In genomic region chr6:140576961-140577821, GRCm38 (mm10) we compare ENCODE assay signal across 9 mouse cellular contexts. TPM values are rescaled to one million over a fixed set of nuclear protein-coding genes. Genes with fewer than 3 reads are reported as not detected.
DNase-seq lines count a peak whose midpoint lies in the region; ATAC-seq and TF ChIP-seq lines count a peak whose summit lies in the region.
"Had no signal": no experiment of that assay in that cellular context is flagged by ENCODE, and none has a peak within 500 bp of the region (broad histone marks: within the 10 kb centered on the region; RNA-seq: fewer than 3 reads in every experiment).

No protein-coding gene starts in this region.

- 0 out of 2 replicates have a peak, but pooled peaks have one; percentile 45 for ATAC-seq in hindbrain, embryonic 15.5 days (ENCODE audit: low FRiP score, low read depth)
- no peak for ATAC-seq in hindbrain, embryonic 12.5 days (ENCODE audit: low FRiP score)
- ATAC-seq in liver, postnatal 0 days = no peak

- H3K4me1 ChIP-seq in hindbrain, embryonic 15.5 days (replicated peaks) = no peaks in the 10 kb centered on the region
- no peaks in the 10 kb centered on the region for H3K4me1 ChIP-seq in hindbrain, embryonic 12.5 days
- peaks cover 0 to 4% of the 10 kb centered on the region in 2 experiments; a peak in 2 of 4 replicates for H3K4me1 ChIP-seq in CH12.LX (ENCODE audit: control insufficient read depth in 1 of 2, insufficient read depth in 2 of 2)
- H3K4me1 ChIP-seq in liver, postnatal 0 days (ENCODE audit: insufficient read depth) = peaks cover 6% of the 10 kb centered on the region

- peaks cover 54% of the 10 kb centered on the region for H3K36me3 ChIP-seq in hindbrain, embryonic 15.5 days
- H3K36me3 ChIP-seq in hindbrain, embryonic 12.5 days = peaks cover 70% of the 10 kb centered on the region
- H3K36me3 ChIP-seq in CH12.LX (replicated peaks in 1 of 2; ENCODE audit: control insufficient read depth in 1 of 2, insufficient read depth in 1 of 2, low read length in 1 of 2) = no peaks in the 10 kb centered on the region
- H3K36me3 ChIP-seq in liver, postnatal 0 days (replicated peaks; ENCODE audit: insufficient read depth, low read length) = peaks cover 4% of the 10 kb centered on the region; the same call in 1 of the 2 replicates

- H3K79me2 ChIP-seq in CH12.LX (replicated peaks; ENCODE audit: control insufficient read depth, extremely low read depth, insufficient read depth, poor library complexity, severe bottlenecking) = no peaks in the 10 kb centered on the region

- no peak overlapping the region for H3K4me3 ChIP-seq in hindbrain, embryonic 15.5 days
- no peak overlapping the region for H3K4me3 ChIP-seq in hindbrain, embryonic 12.5 days
- no peak overlapping the region for H3K4me3 ChIP-seq in CH12.LX (replicated peaks in 1 of 3; ENCODE audit: low read depth in 2 of 3, low read length in 2 of 3, poor library complexity in 1 of 3)
- H3K4me3 ChIP-seq in liver, postnatal 0 days (ENCODE audit: low read depth, low read length) = no peak overlapping the region

- TF ChIP-seq EP300 in CH12.LX (IDR thresholded peaks at IDR 0.05; ENCODE audit: low read length) = no peak
- TF ChIP-seq EP300 in liver, postnatal 0 days (IDR thresholded peaks at IDR 0.05; ENCODE audit: low read depth) = no peak

- TF ChIP-seq CTCF in CH12.LX (conservative IDR thresholded peaks at IDR 0.05 in 1 of 2, IDR thresholded peaks at IDR 0.05 in 1 of 2; ENCODE audit: low read depth in 2 of 2, low read length in 2 of 2) = peak; percentile 19 to 53; a peak in 3 of 4 replicates
- peak; percentile 32 for TF ChIP-seq CTCF in liver, postnatal 0 days (IDR thresholded peaks at IDR 0.05; ENCODE audit: low read depth)

- no peaks in the 10 kb centered on the region for H3K27me3 ChIP-seq in hindbrain, embryonic 15.5 days
- H3K27me3 ChIP-seq in hindbrain, embryonic 12.5 days = no peaks in the 10 kb centered on the region
- no peaks in the 10 kb centered on the region for H3K27me3 ChIP-seq in CH12.LX (replicated peaks)
- H3K27me3 ChIP-seq in liver, postnatal 0 days (ENCODE audit: insufficient read depth, low read length) = no peaks in the 10 kb centered on the region

- peak; percentile 29 for DNase-seq in A20 (ENCODE audit: low read depth, low spot score)
- no peak for DNase-seq in CH12.LX (ENCODE audit: extremely low read depth)
- no peak for DNase-seq in liver, postnatal 0 days
- DNase-seq in adrenal gland, adult (ENCODE audit: inconsistent age in 2 of 2, low spot score in 1 of 2) = no peak
- DNase-seq in neural tube, embryonic 10.5 days (ENCODE audit: extremely low spot score, low spot score) = no peak
- DNase-seq: adrenal gland, postnatal 14 days had no signal

- in situ Hi-C loops in CH12.LX (cut with MboI; ENCODE audit: low pct_ligation_motif_present, low pct_unique_long_range_greater_than_20kb, low sequenced_read_pairs) = no loop called here

- no peak overlapping the region for H3K27ac ChIP-seq in hindbrain, embryonic 15.5 days (replicated peaks)
- no peak overlapping the region for H3K27ac ChIP-seq in hindbrain, embryonic 12.5 days
- no peak overlapping the region for H3K27ac ChIP-seq in CH12.LX (ENCODE audit: insufficient read depth, low read depth)
- no peak overlapping the region for H3K27ac ChIP-seq in liver, postnatal 0 days (ENCODE audit: low read depth)
- H3K27ac ChIP-seq: macrophage had no signal

- H3K4me2 ChIP-seq in hindbrain, embryonic 15.5 days = no peak overlapping the region
- H3K4me2 ChIP-seq in hindbrain, embryonic 12.5 days (replicated peaks) = no peak overlapping the region
- no peak overlapping the region for H3K4me2 ChIP-seq in CH12.LX (ENCODE audit: insufficient read depth, low read depth, poor library complexity, severe bottlenecking)
- no peak overlapping the region for H3K4me2 ChIP-seq in liver, postnatal 0 days (ENCODE audit: low read depth, low read length)

- peak; percentile 19 for TF ChIP-seq RAD21 in CH12.LX (IDR thresholded peaks at IDR 0.05; ENCODE audit: low read depth, low read length)

- TF ChIP-seq POLR2A in CH12.LX (IDR thresholded peaks at IDR 0.05; ENCODE audit: low read depth, low read length) = no peak

- H3K9ac ChIP-seq in hindbrain, embryonic 15.5 days = no peak overlapping the region
- H3K9ac ChIP-seq in hindbrain, embryonic 12.5 days = no peak overlapping the region
- no peak overlapping the region for H3K9ac ChIP-seq in CH12.LX (ENCODE audit: insufficient read depth, low read depth)
- no peak overlapping the region for H3K9ac ChIP-seq in liver, postnatal 0 days (replicated peaks)

- dilution Hi-C loops in CH12.LX (cut with MboI; ENCODE audit: extremely low pct_ligation_motif_present, extremely low pct_unique_long_range_greater_than_20kb, low sequenced_read_pairs) = no loop called here

- H3K9me3 ChIP-seq in hindbrain, embryonic 15.5 days = no peaks in the 10 kb centered on the region
- no peaks in the 10 kb centered on the region for H3K9me3 ChIP-seq in hindbrain, embryonic 12.5 days (replicated peaks)
- H3K9me3 ChIP-seq in CH12.LX (replicated peaks; ENCODE audit: low read length) = no peaks in the 10 kb centered on the region
- no peaks in the 10 kb centered on the region for H3K9me3 ChIP-seq in liver, postnatal 0 days (ENCODE audit: low read length)

- WGBS in hindbrain, embryonic 15.5 days = 62% methylated on average over 18 of the region's 18 CpGs
- 79% methylated on average over 18 of the region's 18 CpGs for WGBS in hindbrain, embryonic 12.5 days
- WGBS in liver, postnatal 0 days (ENCODE audit: insufficient replicate concordance) = 75% methylated on average over 18 of the region's 18 CpGs

TF ChIP-seq in CH12.LX, 34 proteins besides CTCF, POLR2A, EP300 and RAD21:
- TF ChIP-seq KAT2A (IDR thresholded peaks at IDR 0.05; ENCODE audit: insufficient replicate concordance, low read length) = no peak
- TF ChIP-seq MYC (IDR thresholded peaks at IDR 0.05; ENCODE audit: low read depth, low read length) = 0 out of 2 replicates have a peak, but pooled peaks have one; percentile 33

RNA-seq across cellular contexts. Expression of gene Aebp2, which starts 45.3 kb away (rescaled TPM):
- polyA plus RNA-seq in hindbrain, embryonic 15.5 days (2015; fragmentation: Nextera tagmentation; extraction: Ambion mirVana) = 8.6 and 10.6 TPM in 2 replicates
- polyA plus RNA-seq in hindbrain, embryonic 12.5 days (2016; fragmentation: Nextera tagmentation; extraction: Ambion mirVana) = 13.3 and 14.4 TPM in 2 replicates
- 59.9 and 76.8 TPM in 2 replicates for total RNA-seq in CH12.LX (2012; rRNA removed)
- 54.4 and 62.1 TPM in 2 replicates for total RNA-seq in CH12.LX (2014; rRNA removed)
- 63.3 and 70.8 TPM in 2 replicates for polyA plus RNA-seq in CH12.LX (2012; ENCODE audit: insufficient read length, low read depth)
- 3.5 and 3.7 TPM in 2 replicates for polyA plus RNA-seq in liver, postnatal 0 days (2015; fragmentation: Nextera tagmentation; extraction: Ambion mirVana)
